12 mouse cellular contexts compared by ENCODE assay signal in genomic region chr1:131482242-131482641, GRCm38 (mm10). TPM values are rescaled to one million over a fixed set of nuclear protein-coding genes. Genes with fewer than 3 reads are reported as not detected.
DNase-seq lines count a peak whose midpoint lies in the region; ATAC-seq and TF ChIP-seq lines count a peak whose summit lies in the region.
"Had no signal": no experiment of that assay in that cellular context is flagged by ENCODE, and none has a peak within 500 bp of the region (broad histone marks: within the 10 kb centered on the region; RNA-seq: fewer than 3 reads in every experiment).

No protein-coding gene starts in this region.

- peak overlapping the region; percentile 0; the same call in 1 of the 2 replicates for H3K27ac ChIP-seq in heart, adult 2 months
- H3K27ac ChIP-seq: embryonic facial prominence, embryonic 10.5 days; liver, embryonic 12.5 days had no signal

- no peak for TF ChIP-seq CTCF in heart, adult 2 months (IDR thresholded peaks at IDR 0.05)

- 0 out of 2 replicates have a peak, but pooled peaks cover 1% of the 10 kb centered on the region for H3K79me2 ChIP-seq in heart, adult 2 months (replicated peaks; ENCODE audit: control insufficient read depth, insufficient read depth, low read length)

- TF ChIP-seq EP300 in heart, adult 2 months (IDR thresholded peaks at IDR 0.05; ENCODE audit: insufficient read depth, low read depth, low read length): no peak

- H3K4me3 ChIP-seq in heart, adult 2 months: no peak overlapping the region
- H3K4me3 ChIP-seq: embryonic facial prominence, embryonic 10.5 days; liver, embryonic 12.5 days had no signal

- H3K4me1 ChIP-seq in heart, adult 2 months (ENCODE audit: control insufficient read depth, insufficient read depth, low read length): peaks cover 19% of the 10 kb centered on the region

- no peak overlapping the region for H3K9ac ChIP-seq in heart, adult 2 months (ENCODE audit: low read depth, low read length)
- H3K9ac ChIP-seq: liver, embryonic 12.5 days had no signal

- peak; percentile 25 for DNase-seq in cerebellum, adult 11-12 months
- DNase-seq in cerebellum, postnatal 10 days: no peak
- no peak for DNase-seq in heart, adult 2 months
- DNase-seq in heart, adult 8-10 months (ENCODE audit: low spot score): no peak
- DNase-seq in kidney, postnatal 25 days: peak; percentile 24 to 43
- no peak for DNase-seq in kidney, adult 18-20 months
- no peak for DNase-seq in MN1 (ENCODE audit: low spot score)
- DNase-seq: adrenal gland, postnatal 14 days; right cerebral cortex, adult 18-20 months had no signal

- peaks cover 33% of the 10 kb centered on the region for H3K36me3 ChIP-seq in heart, adult 2 months (ENCODE audit: control insufficient read depth, insufficient read depth, low read length)
- H3K36me3 ChIP-seq: liver, embryonic 12.5 days had no signal

- intact Hi-C loops in heart, adult 2 months (cut with DNase I): loop anchor here (2.0 kb wide), 1 partner anchor 43 kb away; no protein-coding TSS in a partner anchor

- TF ChIP-seq POLR2A in heart, adult 2 months (IDR thresholded peaks at IDR 0.05; ENCODE audit: insufficient read depth, low read depth, low read length): no peak

- 0 out of 2 replicates have a peak, but pooled peaks have one; percentile 43 for ATAC-seq in common myeloid progenitor, adult 5-6 weeks (replicated peaks; ENCODE audit: low read depth, poor library complexity, severe bottlenecking)
- ATAC-seq: liver, embryonic 12.5 days had no signal

- no peaks in the 10 kb centered on the region for H3K27me3 ChIP-seq in heart, adult 2 months (ENCODE audit: control insufficient read depth, insufficient read depth, low read length)
- H3K27me3 ChIP-seq: liver, embryonic 12.5 days had no signal

- WGBS in heart, adult 2 months: 42% methylated on average over 3 of the region's 3 CpGs

RNA-seq across cellular contexts. Expression of gene Srgap2, which starts 44.9 kb away (rescaled TPM):
- total RNA-seq in heart, adult 2 months (2021): 10 to 100 TPM; 15.9 to 20.5 TPM
- polyA plus RNA-seq in heart, adult 2 months (2012; rRNA removed): 15.2 and 16.9 TPM in 2 replicates
- 10 to 100 TPM; 18.0 to 24.2 (median 20.2) TPM for total RNA-seq in heart, adult 8-10 months (2022)
- 11.4 and 14.6 TPM in 2 replicates for total RNA-seq in common myeloid progenitor, adult 5-6 weeks (2017)

RNA-seq across cellular contexts. Expression of gene Fam72a, which starts 45.5 kb away (rescaled TPM):
- total RNA-seq in heart, adult 2 months (2021): under 1 TPM; 0.73 to 0.78 TPM
- polyA plus RNA-seq in heart, adult 2 months (2012; rRNA removed): 0.18 and 0.29 TPM in 2 replicates
- total RNA-seq in heart, adult 8-10 months (2022): 1 to 10 TPM in 1 of 4 experiments, under 1 TPM in 3; 0.65 to 1.1 (median 0.76) TPM
- total RNA-seq in common myeloid progenitor, adult 5-6 weeks (2017): 3.3 and 5.8 TPM in 2 replicates

Comparison
In these comparisons a context has a peak if more than half of its experiments do, and no peak if none do; other contexts are left out.
1. DNase-seq: peak in cerebellum, adult 11-12 months (single experiment) and kidney, postnatal 25 days (2 of 2); none in cerebellum, postnatal 10 days (0 of 2), heart, adult 2 months (0 of 2), heart, adult 8-10 months (single experiment), kidney, adult 18-20 months (single experiment) and MN1 (single experiment).